Mouse (Mus musculus) olfactory bulb, adult 2 months (tissue): ENCODE measurements around the gene Krtap19-9b.

ENCODE experiments used
- CTCF ChIP-seq: fragments of 200-500 bp; IDR thresholded peaks from 2 replicates; pipeline ENCODE4 v1.5.1; 2012; ENCODE audit warnings: low read depth, mild to moderate bottlenecking, low read length, moderate library complexity; ENCODE audit not compliant: insufficient read depth
- POLR2A ChIP-seq: fragments of 200-500 bp; IDR thresholded peaks from 2 replicates; pipeline ENCODE4 v1.6.1; 2012; ENCODE audit warnings: mild to moderate bottlenecking, low read depth, low read length, moderate library complexity; ENCODE audit not compliant: insufficient read depth

GRCm38 (mm10) chr16:88962773-88963172 lies 30.7 kb upstream of the Krtap19-9b start, which contains the start of gene Krtap16-3:
- no peak for TF ChIP-seq CTCF
- no peak for TF ChIP-seq POLR2A
